Mouse (Mus musculus) kidney, postnatal 0 days (tissue): ENCODE measurements at regions not wholly inside any gene's neighbourhood (a gene's known extent, or its start where the extent isn't known, plus 50 kb on each side); places are given as distances from the start of the nearest gene placed in this dataset.

Experiments used
- ATAC-seq: fragments of 200-750 bp; cut with Nextera tagmentation; replicated peaks from 2 replicates; pipeline ENCODE4 v1.8.0; 2017; ENCODE audit warnings: low read depth, moderate number of reproducible peaks, moderate TSS enrichment, moderate library complexity; ENCODE audit not compliant: low FRiP score
- DNase-seq: peaks from one replicate; pipeline ENCODE4 v3.0.0-alpha.2; 2016; ENCODE audit warnings: low spot score
- H3K27ac ChIP-seq: fragments of 300-500 bp; sonication (generic); 2 replicates; pipeline ENCODE4 v1.5.1; 2014; ENCODE audit warnings: mild to moderate bottlenecking
- H3K27me3 ChIP-seq: fragments of 300-500 bp; sonication (generic); 2 replicates; pipeline ENCODE4 v1.6.1; 2014; ENCODE audit warnings: low read length, mixed read lengths; ENCODE audit not compliant: insufficient read depth
- H3K36me3 ChIP-seq: fragments of 300-500 bp; sonication (generic); 2 replicates; pipeline ENCODE4 v1.6.1; 2014; ENCODE audit warnings: low read length, mixed read lengths; ENCODE audit not compliant: insufficient read depth
- H3K4me1 ChIP-seq: fragments of 300-500 bp; sonication (generic); replicated peaks from 2 replicates; pipeline ENCODE4 v1.6.1; 2014; ENCODE audit warnings: antibody characterized with exemption, low read length, mixed read lengths; ENCODE audit not compliant: insufficient read depth
- H3K4me2 ChIP-seq: fragments of 300-500 bp; sonication (generic); 2 replicates; pipeline ENCODE4 v1.6.1; 2014; ENCODE audit warnings: mild to moderate bottlenecking, low read length, moderate library complexity, mixed read lengths
- H3K4me3 ChIP-seq: fragments of 300-500 bp; sonication (generic); replicated peaks from 2 replicates; pipeline ENCODE4 v1.5.1; 2014; ENCODE audit warnings: low read depth, low read length
- H3K9ac ChIP-seq: fragments of 300-500 bp; sonication (generic); 2 replicates; pipeline ENCODE4 v1.6.1; 2014; ENCODE audit warnings: low read depth, low read length
- H3K9me3 ChIP-seq: fragments of 300-500 bp; sonication (generic); replicated peaks from 2 replicates; pipeline ENCODE4 v1.6.1; 2016; ENCODE audit warnings: low read length, inconsistent platforms, mixed read lengths
- CTCF ChIP-seq: IDR thresholded peaks from 2 replicates; pipeline ENCODE4 v1.5.1; 2016; ENCODE audit warnings: antibody characterized with exemption, low read depth, mild to moderate bottlenecking, moderate library complexity
- WGBS: fragments of 180-500 bp; shearing (Covaris S2); extraction: QIAGEN DNeasy Blood & Tissue Kit; methylation state at CpG from one replicate; pipeline ENCODE4 v1.1.7; 2014; 5-methylcytosine and 5-hydroxymethylcytosine counted together

DNA sequence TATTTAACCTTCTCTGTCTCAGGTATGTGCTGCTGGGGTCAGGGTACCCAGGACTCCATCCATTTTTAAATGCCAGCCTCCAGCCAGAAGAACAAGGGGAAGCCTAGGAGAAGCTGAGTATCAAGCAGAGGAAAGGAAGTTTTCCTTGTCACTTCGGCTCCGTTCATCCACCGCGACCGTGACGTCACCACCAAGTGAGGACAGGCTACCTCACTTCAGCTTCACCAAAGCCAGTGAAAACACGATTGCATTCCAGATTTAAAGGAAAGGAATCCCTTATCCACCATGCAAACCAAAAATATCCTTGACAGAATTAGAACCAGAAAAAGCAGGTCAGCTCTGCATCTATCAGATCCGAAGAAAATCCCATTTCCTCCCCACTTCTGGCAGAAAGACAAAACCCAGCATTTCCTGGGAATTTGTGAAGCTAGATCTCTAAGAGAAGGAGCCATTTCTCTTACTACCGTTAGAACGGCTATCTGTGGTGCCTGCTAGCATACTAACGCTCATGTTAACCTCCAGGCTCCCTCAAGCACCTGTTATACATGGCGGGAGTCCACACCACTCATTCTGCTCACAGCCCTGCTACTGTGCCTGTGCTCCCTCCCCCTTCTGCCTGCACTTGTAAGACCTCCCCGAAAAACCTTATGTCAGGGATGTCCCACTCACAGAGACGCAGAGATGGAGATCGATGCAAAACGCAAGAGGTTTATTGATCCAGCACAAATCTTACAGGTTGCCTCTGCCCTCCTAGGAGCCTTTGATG is 133.4 kb downstream of the Qrsl1 start:
- H3K4me3 ChIP-seq = no peak overlapping the region
- no peak overlapping the region for H3K4me2 ChIP-seq
- H3K9ac ChIP-seq = no peak overlapping the region
- no peak overlapping the region for H3K27ac ChIP-seq
- TF ChIP-seq CTCF = no peak
- WGBS = 77% methylated on average over 16 of the region's 16 CpGs
- ATAC-seq (no peak), DNase-seq (no peak)
- no peaks in the 10 kb centered on the region for H3K36me3 ChIP-seq
- H3K9me3 ChIP-seq = no peaks in the 10 kb centered on the region
- peaks cover 4% of the 10 kb centered on the region; the same call in 1 of the 2 replicates for H3K4me1 ChIP-seq
- no peaks in the 10 kb centered on the region for H3K27me3 ChIP-seq

DNA sequence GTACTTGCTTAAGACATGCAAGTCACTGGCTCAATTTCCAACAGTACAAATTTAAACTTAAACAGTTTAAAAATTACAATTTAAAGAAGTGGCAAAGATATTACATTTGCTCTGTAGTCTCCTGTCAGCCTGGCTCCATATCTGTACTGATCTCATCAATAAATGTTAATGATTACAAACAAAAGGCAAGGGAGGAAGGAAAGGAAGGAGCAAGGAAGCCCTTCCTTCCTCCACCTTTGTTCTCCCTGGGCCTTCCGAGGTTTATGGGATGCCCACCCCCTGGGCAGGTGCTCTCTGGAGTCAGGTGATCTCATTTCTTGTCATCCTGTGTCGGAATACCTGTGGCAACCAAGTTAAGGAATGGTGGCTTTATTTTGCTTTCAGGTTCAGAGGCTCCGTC is 132.5 kb downstream of the Qrsl1 start:
- TF ChIP-seq CTCF = no peak

DNA sequence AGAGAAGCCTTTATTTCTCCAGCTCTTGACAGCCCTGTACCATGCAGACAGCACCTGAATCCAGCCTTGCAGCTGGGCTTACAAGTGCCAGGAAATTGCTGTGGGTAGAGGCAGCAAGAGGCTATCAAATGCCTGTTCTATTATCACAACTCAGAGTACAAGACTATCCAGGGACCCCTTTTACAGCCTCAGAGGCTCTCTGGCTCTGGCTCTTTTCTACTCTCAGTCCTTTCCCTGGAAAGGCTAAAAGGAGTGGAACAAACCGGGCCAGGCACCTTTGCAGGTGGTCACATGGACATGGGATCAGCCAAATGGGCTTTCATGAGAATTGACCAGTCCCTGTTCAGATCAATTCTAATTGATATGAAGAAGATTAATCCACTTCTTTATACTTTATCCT is 125.7 kb downstream of the Qrsl1 start:
- WGBS = 39% methylated on average over 1 of the region's 1 CpGs
- DNase-seq (no peak), ATAC-seq (no peak)
- H3K4me2 ChIP-seq = no peak overlapping the region
- no peaks in the 10 kb centered on the region for H3K9me3 ChIP-seq
- no peak overlapping the region for H3K9ac ChIP-seq
- no peak overlapping the region for H3K4me3 ChIP-seq
- no peaks in the 10 kb centered on the region for H3K27me3 ChIP-seq
- TF ChIP-seq CTCF = no peak
- H3K27ac ChIP-seq = no peak overlapping the region
- H3K36me3 ChIP-seq = no peaks in the 10 kb centered on the region
- H3K4me1 ChIP-seq = no peaks in the 10 kb centered on the region

More for the DNA sequence above, 132.5 kb downstream of the Qrsl1 start:
- ATAC-seq = no peak
- Histone ChIP-seq H3K4me2 (no peak overlapping the region), H3K9ac (no peak overlapping the region), H3K27me3 (no peaks in the 10 kb centered on the region), H3K4me1 (peaks cover 4% of the 10 kb centered on the region; the same call in 1 of the 2 replicates), H3K27ac (no peak overlapping the region), H3K36me3 (no peaks in the 10 kb centered on the region), H3K4me3 (no peak overlapping the region), H3K9me3 (no peaks in the 10 kb centered on the region)
- WGBS = 57% methylated on average over 3 of the region's 3 CpGs
- DNase-seq = no peak

DNA sequence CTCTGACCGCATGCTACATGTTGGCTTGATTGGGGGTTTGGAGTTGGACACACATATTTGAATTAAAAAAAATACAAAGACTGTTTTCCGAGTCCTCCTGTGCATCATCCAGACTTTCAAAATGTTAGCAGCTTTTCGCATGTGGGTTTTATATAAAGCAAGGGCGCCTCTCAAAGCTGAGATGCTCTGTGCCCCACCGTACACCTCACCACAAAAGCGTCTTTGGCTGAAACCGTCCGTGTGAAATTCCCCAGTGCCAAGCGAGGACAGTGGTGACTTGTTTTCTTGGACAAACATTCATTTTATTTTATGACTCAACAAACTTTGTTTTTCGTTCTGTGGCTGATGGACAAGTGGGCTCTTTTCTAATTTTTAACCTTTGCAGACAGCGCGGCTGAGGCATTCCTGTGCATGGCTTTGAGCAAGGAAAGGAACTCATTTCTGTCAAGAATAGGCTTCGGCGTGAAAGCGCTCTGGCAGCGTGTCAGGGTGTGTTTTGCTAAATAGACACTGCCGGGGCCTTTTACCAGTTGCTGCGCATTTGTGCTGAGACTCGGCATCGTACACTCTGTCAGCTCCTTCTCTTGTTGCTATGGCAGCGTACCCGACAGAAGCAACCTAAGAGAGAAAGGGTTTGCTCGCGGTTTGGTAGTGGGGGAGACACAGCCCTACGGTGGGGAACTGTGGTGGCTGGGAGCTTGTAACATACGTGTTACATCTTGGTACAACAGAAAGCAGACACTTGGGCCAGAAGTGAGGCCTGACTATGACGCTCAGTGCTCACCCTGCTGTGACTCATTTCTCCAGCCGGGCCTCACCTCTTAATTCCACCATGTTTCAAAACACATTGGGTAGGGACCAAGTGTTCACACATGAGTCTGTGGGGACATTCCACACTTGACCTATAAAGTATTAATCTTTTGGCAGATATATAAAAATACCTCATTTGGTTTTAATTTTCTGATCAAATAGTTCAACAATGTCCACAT is 123.6 kb downstream of the Qrsl1 start:
- 0 out of 2 replicates have a peak, but pooled peaks cover 9% of the 10 kb centered on the region for H3K9me3 ChIP-seq
- ATAC-seq = no peak
- TF ChIP-seq CTCF = no peak
- H3K27ac ChIP-seq = no peak overlapping the region
- no peaks in the 10 kb centered on the region for H3K36me3 ChIP-seq
- H3K4me3 ChIP-seq = no peak overlapping the region
- H3K4me2 ChIP-seq = no peak overlapping the region
- H3K4me1 ChIP-seq = no peaks in the 10 kb centered on the region
- no peak overlapping the region for H3K9ac ChIP-seq
- WGBS = 85% methylated on average over 28 of the region's 28 CpGs
- no peak for DNase-seq
- H3K27me3 ChIP-seq = no peaks in the 10 kb centered on the region

DNA sequence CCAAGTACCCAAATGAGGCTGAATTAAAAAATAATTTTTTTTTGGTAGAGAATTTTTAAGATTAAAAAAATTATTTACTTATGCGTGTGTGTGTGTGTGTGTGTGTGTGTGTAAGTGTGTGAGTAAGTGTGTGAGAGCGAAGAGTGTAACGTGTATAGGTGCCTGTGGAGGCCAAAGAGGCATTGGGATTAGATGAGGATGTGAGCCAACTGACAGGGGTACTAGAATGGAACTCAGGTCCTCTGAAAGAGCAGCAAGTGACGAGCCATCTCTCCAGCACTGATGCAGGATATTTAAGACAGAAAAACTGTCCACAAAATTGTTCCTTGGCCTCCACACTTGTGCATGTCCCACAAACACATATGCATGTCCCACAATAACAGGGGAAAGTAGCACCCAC is 121.0 kb downstream of the Qrsl1 start:
- no peaks in the 10 kb centered on the region for H3K4me1 ChIP-seq
- H3K9ac ChIP-seq = no peak overlapping the region
- no peak for TF ChIP-seq CTCF
- no peak overlapping the region for H3K27ac ChIP-seq
- WGBS = 94% methylated on average over 4 of the region's 4 CpGs
- DNase-seq (no peak), ATAC-seq (no peak)
- no peak overlapping the region for H3K4me2 ChIP-seq
- no peaks in the 10 kb centered on the region for H3K36me3 ChIP-seq
- H3K9me3 ChIP-seq = 0 out of 2 replicates have a peak, but pooled peaks cover 9% of the 10 kb centered on the region
- H3K4me3 ChIP-seq = no peak overlapping the region
- no peaks in the 10 kb centered on the region for H3K27me3 ChIP-seq

DNA sequence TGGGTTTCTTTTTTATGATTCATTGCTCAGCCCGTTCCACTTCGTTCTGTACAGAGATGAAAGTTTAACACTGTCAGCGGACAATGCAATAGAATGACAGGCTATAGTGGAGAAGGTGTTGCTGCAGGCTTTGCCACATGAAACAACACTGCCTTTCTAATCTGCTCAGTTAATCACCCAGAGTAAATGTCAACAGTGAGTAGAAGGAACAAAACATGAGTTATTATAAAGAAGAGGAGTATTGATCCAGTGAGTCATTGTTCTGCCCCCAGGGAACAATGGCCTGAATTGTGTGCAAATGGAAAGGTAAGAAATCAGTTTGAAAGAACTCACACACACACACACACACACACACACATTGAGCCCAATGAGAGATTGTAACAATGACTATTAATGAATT is 118.2 kb downstream of the Qrsl1 start:
- DNase-seq (no peak), ATAC-seq (no peak)
- Histone ChIP-seq H3K27ac (no peak overlapping the region), H3K4me1 (no peaks in the 10 kb centered on the region), H3K36me3 (no peaks in the 10 kb centered on the region), H3K4me3 (no peak overlapping the region), H3K4me2 (no peak overlapping the region), H3K9ac (no peak overlapping the region), H3K9me3 (0 out of 2 replicates have a peak, but pooled peaks cover 9% of the 10 kb centered on the region), H3K27me3 (no peaks in the 10 kb centered on the region)
- 61% methylated on average over 3 of the region's 3 CpGs for WGBS
- TF ChIP-seq CTCF = no peak
